Mouse (Mus musculus) lung, postnatal 0 days (tissue): ENCODE data around the gene Ago3. TPM values are rescaled to one million over a fixed set of nuclear protein-coding genes. Genes with fewer than 3 reads are reported as not detected.

Experiments
- ATAC-seq: fragments of 200-750 bp; cut with Nextera tagmentation; 2 replicates; pipeline ENCODE4 v1.8.0; 2017; ENCODE audit warnings: moderate library complexity
- DNase-seq: peaks from one replicate; pipeline ENCODE4 v3.0.0-alpha.2; 2016; ENCODE audit warnings: low spot score
- H3K27ac ChIP-seq: fragments of 300-500 bp; sonication (generic); 2 replicates; pipeline ENCODE4 v1.5.1; 2014; ENCODE audit warnings: antibody characterized with exemption, mild to moderate bottlenecking, low read length, mixed read lengths
- H3K27me3 ChIP-seq: fragments of 300-500 bp; sonication (generic); replicated peaks from 2 replicates; pipeline ENCODE4 v1.6.1; 2014; ENCODE audit warnings: low read length, mixed read lengths; ENCODE audit not compliant: insufficient read depth
- H3K36me3 ChIP-seq: fragments of 300-500 bp; sonication (generic); 2 replicates; pipeline ENCODE4 v1.6.1; 2014; ENCODE audit warnings: low read length, mixed read lengths; ENCODE audit not compliant: insufficient read depth
- H3K4me1 ChIP-seq: fragments of 300-500 bp; sonication (generic); 2 replicates; pipeline ENCODE4 v1.6.1; 2014; ENCODE audit warnings: antibody characterized with exemption, low read depth, low read length, mixed read lengths; ENCODE audit not compliant: insufficient read depth
- H3K4me2 ChIP-seq: fragments of 300-500 bp; sonication (generic); replicated peaks from 2 replicates; pipeline ENCODE4 v1.6.1; 2014; ENCODE audit warnings: low read depth, mild to moderate bottlenecking, low read length, moderate library complexity, mixed read lengths
- H3K4me3 ChIP-seq: fragments of 300-500 bp; sonication (generic); 2 replicates; pipeline ENCODE4 v1.5.1; 2014; ENCODE audit warnings: low read depth, low read length
- H3K9ac ChIP-seq: fragments of 300-500 bp; sonication (generic); replicated peaks from 2 replicates; pipeline ENCODE4 v1.6.1; 2014; ENCODE audit warnings: low read depth, mild to moderate bottlenecking
- H3K9me3 ChIP-seq: fragments of 300-500 bp; sonication (generic); 2 replicates; pipeline ENCODE4 v1.6.1; 2016; ENCODE audit warnings: low read length, mixed read lengths
- CTCF ChIP-seq: IDR thresholded peaks from 2 replicates; pipeline ENCODE4 v1.5.1; 2016; ENCODE audit warnings: antibody characterized with exemption, mild to moderate bottlenecking
- EP300 ChIP-seq: IDR thresholded peaks from 2 replicates; pipeline ENCODE4 v1.6.1; 2016; ENCODE audit warnings: antibody characterized with exemption, mild to moderate bottlenecking, control low read depth
- WGBS: fragments of 180-500 bp; shearing (Covaris S2); extraction: QIAGEN DNeasy Blood & Tissue Kit; methylation state at CpG from one replicate; pipeline ENCODE4 v1.1.7; 2014; 5-methylcytosine and 5-hydroxymethylcytosine counted together
- polyA plus RNA-seq: library from polyadenylated mRNA; unstranded; fragments of >200 nt; fragmentation: Nextera tagmentation; extraction: Ambion mirVana; gene quantifications from 2 replicates; pipeline ENCODE4 v1.2.1, GENCODE M21; 2015

The Ago3 gene
- polyA plus RNA-seq, 1 experiment from 2014 or later: 8.6 TPM

- ATAC-seq: no peak
- H3K9ac ChIP-seq: no peak overlapping the region
- peaks cover 7% of the 10 kb centered on the region; the same call in 1 of the 2 replicates for H3K36me3 ChIP-seq
- TF ChIP-seq CTCF: no peak
- TF ChIP-seq EP300: no peak
- no peak for DNase-seq
- no peak overlapping the region for H3K4me3 ChIP-seq
- no peak overlapping the region for H3K4me2 ChIP-seq
- 0 out of 2 replicates have a peak, but pooled peaks cover 8% of the 10 kb centered on the region for H3K4me1 ChIP-seq
- H3K9me3 ChIP-seq: no peaks in the 10 kb centered on the region
- WGBS: 86% methylated on average over 13 of the region's 13 CpGs
- no peaks in the 10 kb centered on the region for H3K27me3 ChIP-seq
- H3K27ac ChIP-seq: no peak overlapping the region
These were observed 112.8 kb downstream of the Ago3 start for GRCm38 (mm10) chr4:126316443-126317040.

GRCm38 (mm10) chr4:126315931-126316330, 113.4 kb downstream of the Ago3 start:
- 0 out of 2 replicates have a peak, but pooled peaks cover 8% of the 10 kb centered on the region for H3K4me1 ChIP-seq
- TF ChIP-seq CTCF (no peak), EP300 (no peak)

GRCm38 (mm10) chr4:126314393-126314792, 115.0 kb downstream of the Ago3 start:
- H3K9me3 ChIP-seq: no peaks in the 10 kb centered on the region
- ATAC-seq (no peak), DNase-seq (no peak)
- no peak overlapping the region for H3K9ac ChIP-seq
- H3K4me3 ChIP-seq: no peak overlapping the region
- no peak overlapping the region for H3K4me2 ChIP-seq
- WGBS: 68% methylated on average over 10 of the region's 10 CpGs
- no peaks in the 10 kb centered on the region for H3K27me3 ChIP-seq
- H3K4me1 ChIP-seq: no peaks in the 10 kb centered on the region
- peaks cover 7% of the 10 kb centered on the region; the same call in 1 of the 2 replicates for H3K36me3 ChIP-seq
- no peak; the same call in 1 of the 2 replicates for TF ChIP-seq CTCF
- no peak for TF ChIP-seq EP300
- H3K27ac ChIP-seq: no peak overlapping the region

More at GRCm38 (mm10) chr4:126315931-126316330, 113.4 kb downstream of the Ago3 start:
- no peak overlapping the region for H3K4me3 ChIP-seq
- no peak for DNase-seq
- ATAC-seq: no peak
- H3K27ac ChIP-seq: no peak overlapping the region
- no peak overlapping the region for H3K4me2 ChIP-seq
- H3K36me3 ChIP-seq: peaks cover 7% of the 10 kb centered on the region; the same call in 1 of the 2 replicates
- no peaks in the 10 kb centered on the region for H3K27me3 ChIP-seq
- 34% methylated on average over 5 of the region's 5 CpGs for whole genome bisulfite sequencing
- H3K9ac ChIP-seq: no peak overlapping the region
- H3K9me3 ChIP-seq: no peaks in the 10 kb centered on the region

GRCm38 (mm10) chr4:126313202-126313601, 116.2 kb downstream of the Ago3 start:
- DNase-seq: no peak
- WGBS: 43% methylated on average over 5 of the region's 5 CpGs
- no peak for ATAC-seq
- no peak overlapping the region for H3K4me2 ChIP-seq
- TF ChIP-seq CTCF (no peak), EP300 (no peak)
- no peaks in the 10 kb centered on the region for H3K4me1 ChIP-seq
- no peak overlapping the region for H3K4me3 ChIP-seq
- H3K9me3 ChIP-seq: no peaks in the 10 kb centered on the region
- H3K27ac ChIP-seq: no peak overlapping the region
- peaks cover 7% of the 10 kb centered on the region; the same call in 1 of the 2 replicates for H3K36me3 ChIP-seq
- H3K9ac ChIP-seq: no peak overlapping the region
- no peaks in the 10 kb centered on the region for H3K27me3 ChIP-seq

GRCm38 (mm10) chr4:126311566-126312200, 117.7 kb downstream of the Ago3 start:
- Histone ChIP-seq H3K36me3 (no peaks in the 10 kb centered on the region), H3K9me3 (no peaks in the 10 kb centered on the region), H3K27me3 (no peaks in the 10 kb centered on the region), H3K4me3 (no peak overlapping the region), H3K4me2 (no peak overlapping the region), H3K9ac (no peak overlapping the region), H3K27ac (no peak overlapping the region), H3K4me1 (no peaks in the 10 kb centered on the region)
- DNase-seq (no peak), ATAC-seq (no peak)
- 87% methylated on average over 16 of the region's 16 CpGs for WGBS
- TF ChIP-seq EP300 (no peak), CTCF (no peak)

- H3K36me3 ChIP-seq: no peaks in the 10 kb centered on the region
- no peak overlapping the region for H3K4me3 ChIP-seq
- no peaks in the 10 kb centered on the region for H3K4me1 ChIP-seq
- DNase-seq (no peak), ATAC-seq (no peak)
- TF ChIP-seq EP300 (no peak), CTCF (no peak)
- no peak overlapping the region for H3K9ac ChIP-seq
- H3K27ac ChIP-seq: no peak overlapping the region
- H3K9me3 ChIP-seq: no peaks in the 10 kb centered on the region
- H3K4me2 ChIP-seq: no peak overlapping the region
- H3K27me3 ChIP-seq: no peaks in the 10 kb centered on the region
- WGBS: 70% methylated on average over 6 of the region's 7 CpGs
These were observed 119.0 kb downstream of the Ago3 start for GRCm38 (mm10) chr4:126310344-126310743.
